In the genomic region with DNA sequence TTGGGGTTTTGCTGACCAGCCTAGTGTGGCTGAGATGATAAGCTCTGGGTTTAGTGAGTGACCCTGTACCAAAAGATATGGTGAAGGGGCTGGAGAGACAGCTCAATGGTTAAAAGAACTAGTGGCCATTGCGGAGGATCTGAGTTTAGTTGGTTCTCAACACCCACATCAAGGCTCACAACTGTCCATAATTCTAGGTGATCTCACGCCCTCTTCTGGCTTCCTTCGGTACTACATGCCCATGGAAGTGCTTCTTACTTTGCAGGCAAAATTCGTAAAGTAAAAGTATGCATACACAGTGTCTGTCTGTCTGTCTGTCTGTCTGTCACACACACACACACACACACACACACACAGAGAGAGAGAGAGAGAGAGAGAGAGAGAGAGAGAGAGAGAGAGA, we compare ENCODE assay signal across 10 mouse cellular contexts. TPM values are rescaled to one million over a fixed set of nuclear protein-coding genes. Genes with fewer than 3 reads are reported as not detected.
A peak's percentile ranks its signal among the peaks of the same experiment; 100 is the strongest.
DNase-seq lines count a peak whose midpoint lies in the region; ATAC-seq lines count a peak whose summit lies in the region.
"Had no signal": no experiment of that assay in that cellular context is flagged by ENCODE, and none has a peak within 500 bp of the region (broad histone marks: within the 10 kb centered on the region; RNA-seq: fewer than 3 reads in every experiment).

No protein-coding gene starts in this region.

- H3K36me3 ChIP-seq in liver, embryonic 13.5 days, result no peaks in the 10 kb centered on the region
- H3K36me3 ChIP-seq: neural tube, embryonic 13.5 days had no signal

- H3K27me3 ChIP-seq in liver, embryonic 13.5 days, result no peaks in the 10 kb centered on the region
- H3K27me3 ChIP-seq: heart, embryonic 13.5 days; neural tube, embryonic 13.5 days had no signal

- H3K9me3 ChIP-seq in liver, embryonic 13.5 days (replicated peaks), result no peaks in the 10 kb centered on the region
- H3K9me3 ChIP-seq: heart, embryonic 13.5 days; neural tube, embryonic 13.5 days had no signal

- no peak for ATAC-seq in liver, embryonic 13.5 days (ENCODE audit: low read depth)

- no peak overlapping the region for H3K9ac ChIP-seq in liver, embryonic 13.5 days
- H3K9ac ChIP-seq: neural tube, embryonic 13.5 days had no signal

- H3K4me2 ChIP-seq in liver, embryonic 13.5 days, result no peak overlapping the region
- H3K4me2 ChIP-seq: heart, embryonic 13.5 days; neural tube, embryonic 13.5 days had no signal

- DNase-seq in cerebellum, adult 11 months, result peak; percentile 4
- no peak for DNase-seq in cerebellum, adult 11-12 months
- DNase-seq in ovary, postnatal 14 days (ENCODE audit: low spot score), result peak; percentile 73
- no peak for DNase-seq in ovary, postnatal 10 days (ENCODE audit: low spot score)
- peak; percentile 6 for DNase-seq in cerebellum, adult 9-11 months
- DNase-seq in heart, postnatal 4 days, result peak; percentile 79
- DNase-seq in liver, embryonic 13.5 days, result peak; percentile 15
- DNase-seq in right cerebral cortex, postnatal 14 days, result peak; percentile 44

- no peak overlapping the region for H3K4me3 ChIP-seq in liver, embryonic 13.5 days (replicated peaks)
- H3K4me3 ChIP-seq: heart, embryonic 13.5 days; neural tube, embryonic 13.5 days had no signal

- WGBS in liver, embryonic 13.5 days (ENCODE audit: insufficient replicate concordance), result 44% methylated on average over 4 of the region's 4 CpGs

- H3K27ac ChIP-seq in liver, embryonic 13.5 days, result no peak overlapping the region
- H3K27ac ChIP-seq: heart, embryonic 13.5 days; neural tube, embryonic 13.5 days had no signal

- H3K4me1 ChIP-seq in liver, embryonic 13.5 days (replicated peaks), result 0 out of 2 replicates have a peak, but pooled peaks cover 2% of the 10 kb centered on the region

RNA-seq across cellular contexts. Expression of gene Gm10974, which starts 23.4 kb away (rescaled TPM):
- total RNA-seq in heart, postnatal 4 days (2021), result not detected
- polyA plus RNA-seq in liver, embryonic 13.5 days (2015; fragmentation: Nextera tagmentation; extraction: Ambion mirVana), result not detected in 2 replicates
- polyA plus RNA-seq: heart, embryonic 13.5 days; neural tube, embryonic 13.5 days had no signal

RNA-seq across cellular contexts. Expression of gene Lrrk1, which starts 45.8 kb away (rescaled TPM):
- 10 to 100 TPM; 11.9 to 14.0 TPM for total RNA-seq in heart, postnatal 4 days (2021)
- 3.8 and 4.2 TPM in 2 replicates for polyA plus RNA-seq in liver, embryonic 13.5 days (2015; fragmentation: Nextera tagmentation; extraction: Ambion mirVana)

Comparison
In these comparisons a context has a peak if more than half of its experiments do, and no peak if none do; other contexts are left out.
1. DNase-seq: peak in cerebellum, adult 11 months (single experiment), ovary, postnatal 14 days (single experiment), cerebellum, adult 9-11 months (single experiment), heart, postnatal 4 days (single experiment), liver, embryonic 13.5 days (single experiment) and right cerebral cortex, postnatal 14 days (single experiment); none in cerebellum, adult 11-12 months (single experiment) and ovary, postnatal 10 days (single experiment).